Mouse (Mus musculus): ENCODE data around the gene Orai2.
"Not testable (repeated sequence)": the region's sequence is repeated elsewhere in the genome, so short reads cannot be mapped to it uniquely, and the experiment has no call there.

Gene Orai2

GRCm38 (mm10) chr5:136173606-136174463, 3.3 kb upstream of the Orai2 start:
- peak; percentile 56 for DNase-seq (ENCODE audit: low spot score)

- no peak for DNase-seq (ENCODE audit: low spot score)
Measured at GRCm38 (mm10) chr5:136172939-136173338, 2.4 kb upstream of the Orai2 start.

- peak; percentile 31 for DNase-seq (ENCODE audit: low spot score)
Measured at GRCm38 (mm10) chr5:136171363-136172341, 1.1 kb upstream of the Orai2 start.

- DNase-seq (ENCODE audit: low spot score), result peak; percentile 54
Measured at GRCm38 (mm10) chr5:136169626-136170511, 644 bp downstream of the Orai2 start.

- no peak for DNase-seq (ENCODE audit: low spot score)
Measured at GRCm38 (mm10) chr5:136168071-136168470, 2.4 kb downstream of the Orai2 start.

- no peak for DNase-seq (ENCODE audit: low spot score)
Measured at GRCm38 (mm10) chr5:136167296-136167695, 3.2 kb downstream of the Orai2 start.

- no peak for DNase-seq (ENCODE audit: low spot score)
Measured at GRCm38 (mm10) chr5:136165246-136165645, 5.3 kb downstream of the Orai2 start.

- peak; percentile 60 for DNase-seq (ENCODE audit: low spot score)
Measured at GRCm38 (mm10) chr5:136163807-136164474, 6.6 kb downstream of the Orai2 start.

- DNase-seq (ENCODE audit: low spot score), result not testable (repeated sequence)
Measured at GRCm38 (mm10) chr5:136160084-136160483, 10.4 kb downstream of the Orai2 start.

GRCm38 (mm10) chr5:136155399-136155798, 15.1 kb downstream of the Orai2 start:
- no peak for DNase-seq (ENCODE audit: low spot score)

- DNase-seq (ENCODE audit: low spot score), result no peak
Measured at GRCm38 (mm10) chr5:136152365-136152764, 18.1 kb downstream of the Orai2 start.

GRCm38 (mm10) chr5:136149134-136149576, 21.4 kb downstream of the Orai2 start:
- not testable (repeated sequence) for DNase-seq (ENCODE audit: low spot score)

GRCm38 (mm10) chr5:136147704-136148103, 22.8 kb downstream of the Orai2 start:
- DNase-seq (ENCODE audit: low spot score), result no peak

GRCm38 (mm10) chr5:136146936-136147335, 23.6 kb downstream of the Orai2 start:
- DNase-seq (ENCODE audit: low spot score), result no peak

GRCm38 (mm10) chr5:136144606-136145430, 25.7 kb downstream of the Orai2 start:
- no peak for DNase-seq (ENCODE audit: low spot score)

GRCm38 (mm10) chr5:136143161-136143755, 27.3 kb downstream of the Orai2 start:
- no peak for DNase-seq (ENCODE audit: low spot score)

- DNase-seq (ENCODE audit: low spot score), result no peak
Measured at GRCm38 (mm10) chr5:136142746-136143145, 27.8 kb downstream of the Orai2 start.

- DNase-seq (ENCODE audit: low spot score), result peak; percentile 44
Measured at GRCm38 (mm10) chr5:136140057-136140482, 30.4 kb downstream of the Orai2 start.

- DNase-seq (ENCODE audit: low spot score), result no peak
Measured at GRCm38 (mm10) chr5:136139393-136139792, 31.1 kb downstream of the Orai2 start.

Measured in layer of hippocampus, adult 11-12 months (tissue).